Mouse (Mus musculus): ENCODE measurements around the gene Gpx6.

The Gpx6 gene

GRCm38 (mm10) chr13:21322509-21323375, 10.8 kb downstream of the Gpx6 start:
- intact Hi-C loops (cut with DNase I): loop anchor here (10.0 kb wide), 1 partner anchor 98 kb away; no protein-coding TSS in a partner anchor

- intact Hi-C loops (cut with DNase I): loop anchor here (10.0 kb wide), 1 partner anchor 99 kb away; no protein-coding TSS in a partner anchor
Measured at GRCm38 (mm10) chr13:21323405-21323804, 11.5 kb downstream of the Gpx6 start.

DNA sequence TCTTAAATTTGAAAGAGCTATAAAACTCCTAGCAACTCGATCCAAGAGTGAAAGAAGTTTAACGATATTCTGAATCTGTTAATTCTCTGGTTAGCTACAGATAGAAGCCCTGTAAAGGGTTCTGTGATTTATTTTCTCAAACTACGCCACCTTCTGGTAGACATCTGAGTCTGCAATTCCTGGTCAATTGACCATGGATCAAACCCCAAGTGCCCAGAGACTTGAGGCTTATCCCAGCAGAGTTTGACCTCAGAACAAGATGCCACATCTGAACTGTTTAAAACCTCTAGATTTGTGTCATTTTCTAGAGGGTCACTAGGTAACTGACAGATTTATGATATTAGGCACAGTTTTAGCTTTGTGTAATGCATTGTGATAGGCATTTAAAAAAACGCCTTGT, 14.3 kb downstream of the Gpx6 start:
- intact Hi-C loops (cut with DNase I): loop anchor here (2.0 to 10.0 kb wide), 3 partner anchors 51 to 159 kb away; no protein-coding TSS in a partner anchor

- intact Hi-C loops (cut with DNase I): loop anchor here (2.0 to 10.0 kb wide), 3 partner anchors 52 to 159 kb away; no protein-coding TSS in a partner anchor
Measured at GRCm38 (mm10) chr13:21326657-21327211, 14.8 kb downstream of the Gpx6 start.

DNA sequence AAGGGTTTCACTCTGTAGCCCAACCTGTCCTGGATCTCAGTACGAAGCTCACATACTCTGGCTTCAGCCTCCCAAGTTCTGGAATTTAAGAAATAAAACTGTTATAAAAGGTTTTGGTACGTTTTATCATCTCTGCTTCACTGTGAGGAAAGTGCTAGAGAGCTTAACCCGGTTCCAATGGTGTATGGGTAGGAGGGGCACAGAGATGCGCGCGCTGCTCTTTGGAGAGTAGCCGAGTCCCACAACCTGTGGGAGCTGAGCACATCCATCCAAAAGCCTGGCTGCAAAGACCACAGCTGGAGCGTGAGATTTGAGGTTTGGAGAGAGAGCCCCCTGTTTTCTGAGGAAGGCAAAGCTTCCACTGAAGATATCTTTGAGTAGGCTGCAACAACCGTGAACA, 15.5 kb downstream of the Gpx6 start:
- intact Hi-C loops (cut with DNase I): loop anchor here (2.0 to 10.0 kb wide), 3 partner anchors 53 to 160 kb away; no protein-coding TSS in a partner anchor

DNA sequence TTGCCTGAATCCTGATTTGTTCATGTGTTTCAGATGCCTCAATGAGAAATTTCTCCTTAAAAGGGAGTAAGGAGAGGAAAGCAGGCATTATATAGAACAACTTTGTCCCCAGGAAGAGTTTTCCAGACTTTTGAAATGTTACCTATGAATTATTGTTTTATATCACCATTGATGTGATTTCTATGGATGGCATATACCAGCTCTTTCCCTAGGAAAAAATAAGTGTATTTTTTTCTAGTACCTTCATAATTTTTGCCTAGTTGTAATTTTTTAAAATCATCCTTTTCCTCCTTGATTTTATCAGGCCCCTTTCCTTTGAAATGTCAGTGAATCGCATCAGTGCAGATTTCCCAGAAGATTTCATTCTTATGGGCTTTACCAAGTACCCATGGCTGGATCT, 34.7 kb downstream of the Gpx6 start, which contains the start of gene Olfr1367:
Olfr1367 (plus strand) TSS at position 301 of the 400 bp plus-strand sequence.
- intact Hi-C loops (cut with DNase I): no loop called here

DNA sequence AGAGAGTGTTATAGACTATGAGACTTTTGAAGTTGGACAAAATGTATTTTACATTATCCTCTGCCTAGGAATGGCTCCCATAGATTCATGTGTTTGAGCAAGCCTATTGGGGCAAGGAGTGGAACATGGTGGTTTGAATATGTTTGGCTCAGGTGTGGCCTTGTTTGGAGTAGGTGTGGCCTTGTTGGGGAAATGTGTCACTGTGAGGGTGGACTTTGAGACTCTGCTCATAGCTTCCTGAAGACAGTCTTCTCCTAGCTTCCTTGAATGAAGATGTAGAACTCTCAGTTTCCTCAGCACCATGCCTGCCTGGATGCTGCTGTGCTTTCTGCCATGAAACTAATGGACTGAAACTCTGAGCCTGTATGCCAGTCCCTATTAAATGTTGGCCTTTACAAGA, 38.7 kb downstream of the Gpx6 start:
- intact Hi-C loops (cut with DNase I): no loop called here

GRCm38 (mm10) chr13:21362621-21363248, 50.8 kb downstream of the Gpx6 start, which contains the start of gene Zscan12:
TSS of gene Zscan12 (plus strand) at chr13:21362820.
- intact Hi-C loops (cut with DNase I): loop anchor here (5.0 kb wide), 2 partner anchors 90 to 145 kb away; partner anchors contain the start of gene Zscan26

DNA sequence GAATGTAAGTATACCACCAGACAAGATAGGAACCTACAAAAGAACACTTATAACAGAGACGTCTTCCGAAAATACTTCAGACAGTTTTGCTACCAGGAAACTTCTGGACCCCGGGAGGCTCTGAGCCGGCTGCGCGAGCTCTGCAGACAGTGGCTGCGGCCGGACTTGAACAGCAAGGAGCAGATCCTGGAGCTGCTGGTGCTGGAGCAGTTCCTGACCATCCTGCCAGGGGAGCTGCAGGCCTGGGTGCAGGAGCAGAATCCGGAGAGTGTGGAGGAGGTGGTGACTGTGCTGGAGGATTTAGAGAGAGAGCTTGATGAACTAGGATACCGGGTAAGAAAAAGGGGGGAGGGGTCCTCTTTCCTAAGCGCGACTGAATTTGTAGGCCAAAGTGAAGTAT, 51.8 kb downstream of the Gpx6 start:
- intact Hi-C loops (cut with DNase I): loop anchor here (5.0 kb wide), 2 partner anchors 89 to 144 kb away; partner anchors contain the start of gene Zscan26

GRCm38 (mm10) chr13:21366635-21367034, 54.7 kb downstream of the Gpx6 start:
- intact Hi-C loops (cut with DNase I): loop anchor here (5.0 kb wide), 2 partner anchors 36 to 166 kb away; partner anchors contain the start of genes Zkscan3 and Zkscan8
